Mouse (Mus musculus) stomach, embryonic 14.5 days (tissue): ENCODE measurements around the gene Prl7c1. TPM values are rescaled to one million over a fixed set of nuclear protein-coding genes. Genes with fewer than 3 reads are reported as not detected.

Experiments
- polyA plus RNA-seq: library from polyadenylated mRNA; unstranded; fragments of >200 nt; fragmentation: Nextera tagmentation; extraction: Ambion mirVana; gene quantifications from 2 replicates; pipeline ENCODE4 v1.2.1, GENCODE M21; 2014

Prl7c1 gene
- polyA plus RNA-seq, 1 experiment from 2014 or later = not detected

Other genes starting within 250 kb of the Prl7c1 start
- not detected in 2 replicates for gene Prl8a9, start 216.2 kb downstream of the Prl7c1 start, polyA plus RNA-seq
- gene Prl8a1, start 198.6 kb downstream of the Prl7c1 start, polyA plus RNA-seq = not detected in 2 replicates
- gene Prl7b1, start 170.2 kb downstream of the Prl7c1 start, polyA plus RNA-seq = not detected in 2 replicates
- gene Prl7a1, start 138.3 kb downstream of the Prl7c1 start, polyA plus RNA-seq = not detected in 2 replicates
- gene Prl7a2, start 112.8 kb downstream of the Prl7c1 start, polyA plus RNA-seq = not detected in 2 replicates
- not detected in 2 replicates for gene Prl7d1, start 64.1 kb downstream of the Prl7c1 start, polyA plus RNA-seq
- not detected in 2 replicates for gene Prl2a1, start 20.9 kb upstream of the Prl7c1 start, polyA plus RNA-seq
- gene Prl2c1, start 68.5 kb upstream of the Prl7c1 start, polyA plus RNA-seq = not detected in 2 replicates
- gene Prl4a1, start 235.4 kb upstream of the Prl7c1 start, polyA plus RNA-seq = not detected in 2 replicates